Mouse (Mus musculus) R1 (cell line): ENCODE measurements around the gene Stat5b.

Experiments used
- DNase-seq: peaks from one replicate; pipeline ENCODE4 v3.0.0-alpha.2; 2018; ENCODE audit warnings: low read depth, low spot score

The Stat5b gene

GRCm38 (mm10) chr11:100870256-100870967, 19.9 kb upstream of the Stat5b start:
- DNase-seq: no peak

- DNase-seq: no peak
Observed at GRCm38 (mm10) chr11:100865618-100866017, 15.1 kb upstream of the Stat5b start.

- no peak for DNase-seq
Observed at GRCm38 (mm10) chr11:100863141-100863540, 12.6 kb upstream of the Stat5b start.

GRCm38 (mm10) chr11:100861836-100862235, 11.3 kb upstream of the Stat5b start:
- DNase-seq: no peak

- no peak for DNase-seq
Observed at GRCm38 (mm10) chr11:100861335-100861734, 10.8 kb upstream of the Stat5b start.

GRCm38 (mm10) chr11:100860198-100861048, 9.9 kb upstream of the Stat5b start:
- DNase-seq: peak; percentile 75

- DNase-seq: no peak
Observed at GRCm38 (mm10) chr11:100859579-100860075, 9.1 kb upstream of the Stat5b start.

GRCm38 (mm10) chr11:100858935-100859578, 8.5 kb upstream of the Stat5b start, which contains the start of gene Stat5a:
TSS of gene Stat5a (plus strand) at chr11:100859351.
- no peak for DNase-seq

GRCm38 (mm10) chr11:100857960-100858359, 7.4 kb upstream of the Stat5b start:
- no peak for DNase-seq

GRCm38 (mm10) chr11:100855178-100855577, 4.7 kb upstream of the Stat5b start:
- DNase-seq: no peak

- no peak for DNase-seq
Observed at GRCm38 (mm10) chr11:100854268-100854667, 3.7 kb upstream of the Stat5b start.

GRCm38 (mm10) chr11:100853018-100853417, 2.5 kb upstream of the Stat5b start:
- no peak for DNase-seq

- DNase-seq: no peak
Observed at GRCm38 (mm10) chr11:100852088-100852487, 1.6 kb upstream of the Stat5b start.

GRCm38 (mm10) chr11:100850778-100851528, 429 bp upstream of the Stat5b start:
- peak; percentile 51 for DNase-seq

GRCm38 (mm10) chr11:100849456-100850037, 977 bp downstream of the Stat5b start:
- DNase-seq: no peak

- no peak for DNase-seq
Observed at GRCm38 (mm10) chr11:100848789-100849379, 1.6 kb downstream of the Stat5b start.

- no peak for DNase-seq
Observed at GRCm38 (mm10) chr11:100848080-100848479, 2.4 kb downstream of the Stat5b start.

- DNase-seq: no peak
Observed at GRCm38 (mm10) chr11:100847572-100847971, 3.0 kb downstream of the Stat5b start.

GRCm38 (mm10) chr11:100845793-100846192, 4.7 kb downstream of the Stat5b start:
- DNase-seq: no peak

GRCm38 (mm10) chr11:100844121-100844520, 6.4 kb downstream of the Stat5b start:
- no peak for DNase-seq
